Mouse (Mus musculus): ENCODE measurements around the gene Slc6a21.

- TF ChIP-seq CTCF (conservative IDR thresholded peaks at IDR 0.05; ENCODE audit: low read length): no peak
- no peak for TF ChIP-seq NANOG (IDR thresholded peaks at IDR 0.05; ENCODE audit: borderline replicate concordance, low read length)
Observed at GRCm38 (mm10) chr7:45265518-45265917, 11.8 kb upstream of the Slc6a21 start.
